Mouse (Mus musculus) spleen, adult 2 months (tissue): ENCODE results near the gene Gm48551. TPM values are rescaled to one million over a fixed set of nuclear protein-coding genes. Genes with fewer than 3 reads are reported as not detected.

Experiments
- DNase-seq, 2 experiments: peaks; one replicate each; pipeline versions ENCODE4 v3.0.0 to v3.0.0-alpha.2; 2012 to 2021; ENCODE audit warnings: low spot score in 2 of 2, low read depth in 1 of 2
- H3K27ac ChIP-seq: fragments of 200-500 bp; 2 replicates; pipeline ENCODE4 v1.5.1; 2012; ENCODE audit warnings: low read length, inconsistent platforms; ENCODE audit not compliant: insufficient read depth
- H3K27me3 ChIP-seq: fragments of 200-500 bp; 2 replicates; pipeline ENCODE4 v1.6.1; 2012; ENCODE audit warnings: mild to moderate bottlenecking, moderate library complexity, low read length, inconsistent platforms; ENCODE audit not compliant: control insufficient read depth, insufficient read depth
- H3K36me3 ChIP-seq: fragments of 200-500 bp; 2 replicates; pipeline ENCODE4 v1.6.1; 2012; ENCODE audit warnings: mild to moderate bottlenecking, low read length, inconsistent platforms; ENCODE audit not compliant: control insufficient read depth, insufficient read depth
- H3K4me1 ChIP-seq: fragments of 200-500 bp; 2 replicates; pipeline ENCODE4 v1.6.1; 2011; ENCODE audit warnings: inconsistent platforms; ENCODE audit not compliant: control insufficient read depth, insufficient read depth, insufficient read length
- H3K4me3 ChIP-seq: fragments of 200-500 bp; 2 replicates; pipeline ENCODE4 v1.5.1; 2011; ENCODE audit warnings: mild to moderate bottlenecking, inconsistent platforms; ENCODE audit not compliant: insufficient read depth, insufficient read length; ENCODE audit errors: extremely low read depth
- CTCF ChIP-seq: fragments of 200-500 bp; IDR thresholded peaks from 2 replicates; pipeline ENCODE4 v1.5.1; 2011; ENCODE audit warnings: mild to moderate bottlenecking, inconsistent platforms; ENCODE audit not compliant: insufficient read depth, insufficient read length, insufficient replicate concordance; ENCODE audit errors: extremely low read depth
- POLR2A ChIP-seq: fragments of 200-500 bp; IDR thresholded peaks from 2 replicates; pipeline ENCODE4 v1.6.1; 2011; ENCODE audit warnings: low read depth, low read length, inconsistent platforms
- WGBS: fragments of 180-500 bp; shearing (Covaris S2); methylation state at CpG from one replicate; pipeline ENCODE4 v1.1.7; 2018; 5-methylcytosine and 5-hydroxymethylcytosine counted together
- polyA plus RNA-seq: library from polyadenylated mRNA; depleted of rRNA; stranded (reverse); fragments of >200 nt; gene quantifications from 2 replicates; pipeline ENCODE4 v1.2.3, GENCODE M21; 2012

Gene Gm48551
- polyA plus RNA-seq, 1 experiment, result 2.3 TPM

- DNase-seq, result no peak
- WGBS, result 80% methylated on average over 17 of the region's 17 CpGs
- TF ChIP-seq POLR2A (no peak), CTCF (no peak)
- no peaks in the 10 kb centered on the region for H3K27me3 ChIP-seq
- H3K27ac ChIP-seq, result no peak overlapping the region
- H3K4me3 ChIP-seq, result no peak overlapping the region
- H3K36me3 ChIP-seq, result 0 out of 2 replicates have a peak, but pooled peaks cover 2% of the 10 kb centered on the region
- H3K4me1 ChIP-seq, result peaks cover 2% of the 10 kb centered on the region
Observed at GRCm38 (mm10) chr10:81415549-81416310, 31.5 kb downstream of the Gm48551 start.

- no peak for DNase-seq
- WGBS, result 16% methylated on average over 25 of the region's 26 CpGs
- TF ChIP-seq POLR2A, result no peak
- TF ChIP-seq CTCF, result no peak
- Histone ChIP-seq H3K27ac (no peak overlapping the region; the same call in 1 of the 2 replicates), H3K4me3 (no peak overlapping the region), H3K4me1 (peaks cover 2% of the 10 kb centered on the region), H3K36me3 (0 out of 2 replicates have a peak, but pooled peaks cover 2% of the 10 kb centered on the region), H3K27me3 (no peaks in the 10 kb centered on the region)
Observed at GRCm38 (mm10) chr10:81416581-81417226, 32.4 kb downstream of the Gm48551 start.

DNA sequence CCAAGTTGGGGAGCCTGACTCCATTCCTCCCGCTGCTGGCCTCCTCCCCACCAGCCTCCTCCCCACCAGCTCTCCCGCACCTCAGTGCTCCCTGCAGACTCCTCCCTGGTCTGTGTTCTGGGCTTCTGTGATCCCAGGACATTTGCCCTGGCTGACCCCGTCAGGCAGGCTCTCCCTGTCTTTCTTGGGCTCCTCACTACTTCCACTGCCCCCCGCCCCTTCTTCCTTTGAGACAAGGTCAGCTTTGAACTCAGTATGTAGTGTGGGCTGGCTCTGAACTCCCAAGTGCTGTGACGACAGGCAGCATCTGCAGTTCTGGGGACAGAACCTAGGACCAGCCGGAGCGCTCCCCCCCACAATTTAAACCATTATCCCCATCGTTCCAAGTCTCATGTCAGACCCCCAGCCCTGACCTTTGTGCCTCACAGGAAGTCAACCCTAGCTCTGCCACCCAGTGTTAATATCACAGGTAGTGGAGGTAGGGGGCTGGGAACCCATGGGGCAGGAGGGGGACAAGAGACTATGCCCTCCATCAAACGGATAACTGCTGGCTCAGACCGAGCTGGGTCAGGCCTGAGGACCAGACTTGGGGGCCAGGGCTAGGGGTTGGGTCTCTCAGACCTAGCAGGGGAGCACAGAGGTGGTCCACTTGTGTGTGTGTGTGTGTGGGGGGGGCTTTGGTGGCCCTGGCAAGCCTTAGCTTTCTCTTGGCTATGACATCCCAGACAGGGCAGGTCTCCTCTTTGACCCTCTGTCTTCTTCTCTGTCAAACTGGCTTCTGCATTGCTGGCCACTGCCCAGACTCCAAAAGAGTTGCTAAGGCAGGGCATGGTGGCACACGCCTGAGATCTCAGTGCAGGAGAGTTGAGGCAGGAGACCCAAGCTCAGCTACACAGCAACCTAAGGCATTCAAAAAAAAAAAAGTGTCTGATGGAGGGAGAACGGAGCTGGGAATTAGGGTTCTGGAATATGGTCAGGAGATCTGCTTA is 33.3 kb downstream of the Gm48551 start:
- Histone ChIP-seq H3K36me3 (0 out of 2 replicates have a peak, but pooled peaks cover 2% of the 10 kb centered on the region), H3K27ac (peak overlapping the region; percentile 28; the same call in 1 of the 2 replicates), H3K4me1 (peaks cover 2% of the 10 kb centered on the region), H3K27me3 (no peaks in the 10 kb centered on the region), H3K4me3 (no peak overlapping the region)
- TF ChIP-seq CTCF, result no peak
- no peak for TF ChIP-seq POLR2A
- DNase-seq, result no peak
- WGBS, result 75% methylated on average over 12 of the region's 12 CpGs

DNA sequence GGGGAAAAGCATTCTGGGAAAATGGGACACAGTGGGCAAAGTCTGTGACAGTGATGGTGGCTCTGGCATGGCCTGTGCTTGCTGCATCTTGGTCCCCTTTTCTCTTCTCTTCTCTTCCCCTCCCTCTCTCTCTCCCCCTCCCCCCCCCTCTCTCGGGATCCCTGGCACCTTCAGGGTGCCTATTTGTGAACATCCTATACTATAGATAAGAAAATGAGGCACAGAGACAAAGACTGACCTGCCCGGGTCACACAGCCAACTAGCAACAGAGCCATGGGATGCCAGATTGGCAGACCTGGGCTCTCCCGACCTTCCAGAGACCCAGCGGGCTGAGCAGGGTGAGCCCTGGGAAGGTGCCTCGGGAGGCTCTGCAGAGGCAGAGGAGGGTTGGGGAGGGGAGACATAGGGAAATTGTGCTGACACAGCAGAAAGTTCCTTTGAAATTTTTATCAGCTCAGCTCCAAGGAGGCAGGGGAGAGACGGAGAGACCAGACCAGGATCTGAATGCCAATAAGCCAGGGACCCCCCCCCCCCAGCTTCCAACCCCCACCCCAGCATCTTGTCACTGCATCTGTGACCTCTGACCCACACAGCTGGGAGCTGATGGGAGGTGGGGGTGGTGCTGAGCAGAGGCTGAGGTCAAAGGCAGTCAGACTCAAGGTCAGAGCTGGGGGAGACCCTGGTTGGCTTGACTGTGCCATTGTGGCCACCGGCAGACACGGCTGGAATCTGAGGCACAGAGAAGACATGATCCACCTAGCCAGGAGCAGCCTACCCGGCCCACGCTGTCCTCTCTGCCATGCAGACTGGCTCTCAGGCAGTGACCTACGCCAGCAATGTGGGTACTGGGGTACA is 34.2 kb downstream of the Gm48551 start:
- Histone ChIP-seq H3K36me3 (0 out of 2 replicates have a peak, but pooled peaks cover 2% of the 10 kb centered on the region), H3K4me1 (peaks cover 2% of the 10 kb centered on the region), H3K27ac (no peak overlapping the region), H3K27me3 (no peaks in the 10 kb centered on the region), H3K4me3 (no peak overlapping the region)
- DNase-seq, result no peak
- TF ChIP-seq POLR2A (no peak), CTCF (no peak)
- WGBS, result 78% methylated on average over 11 of the region's 11 CpGs

- peak in 1 of 2 experiments; percentile 2 for DNase-seq
- H3K4me3 ChIP-seq, result no peak overlapping the region
- TF ChIP-seq POLR2A, result no peak
- TF ChIP-seq CTCF, result no peak
- 0 out of 2 replicates have a peak, but pooled peaks cover 2% of the 10 kb centered on the region for H3K36me3 ChIP-seq
- peaks cover 2% of the 10 kb centered on the region for H3K4me1 ChIP-seq
- no peak overlapping the region for H3K27ac ChIP-seq
- 89% methylated on average over 10 of the region's 10 CpGs for WGBS
- no peaks in the 10 kb centered on the region for H3K27me3 ChIP-seq
Observed at GRCm38 (mm10) chr10:81419111-81419928, 35.1 kb downstream of the Gm48551 start.
